Mouse (Mus musculus) forebrain, embryonic 11.5 days (tissue): Measurements from ENCODE around the gene Pde7b. TPM values are rescaled to one million over a fixed set of nuclear protein-coding genes. Genes with fewer than 3 reads are reported as not detected.

Experiments
- ATAC-seq: fragments of 200-750 bp; cut with Nextera tagmentation; replicated peaks from 2 replicates; pipeline ENCODE4 v1.8.0; 2017; ENCODE audit warnings: moderate TSS enrichment; ENCODE audit not compliant: low FRiP score
- DNase-seq: peaks from one replicate; pipeline ENCODE4 v3.0.0-alpha.2; 2017; ENCODE audit warnings: low spot score
- H3K27ac ChIP-seq: fragments of 300-500 bp; sonication (generic); 2 replicates; pipeline ENCODE4 v1.5.1; 2014; ENCODE audit warnings: low read depth, low read length
- H3K27me3 ChIP-seq: fragments of 300-500 bp; sonication (generic); 2 replicates; pipeline ENCODE4 v1.6.1; 2014; ENCODE audit warnings: mild to moderate bottlenecking, low read length, mixed read lengths; ENCODE audit not compliant: control insufficient read depth, insufficient read depth
- H3K36me3 ChIP-seq: fragments of 300-500 bp; sonication (generic); 2 replicates; pipeline ENCODE4 v1.6.1; 2014; ENCODE audit warnings: mild to moderate bottlenecking, low read length, moderate library complexity, mixed read lengths; ENCODE audit not compliant: control insufficient read depth, insufficient read depth
- H3K4me1 ChIP-seq: fragments of 300-500 bp; sonication (generic); replicated peaks from 2 replicates; pipeline ENCODE4 v1.6.1; 2014; ENCODE audit warnings: low read length, mixed read lengths; ENCODE audit not compliant: control insufficient read depth, insufficient read depth
- H3K4me2 ChIP-seq: fragments of 300-500 bp; sonication (generic); 2 replicates; pipeline ENCODE4 v1.6.1; 2014; ENCODE audit warnings: low read depth, mild to moderate bottlenecking, low read length, moderate library complexity, mixed read lengths; ENCODE audit not compliant: severe bottlenecking
- H3K4me3 ChIP-seq: fragments of 300-500 bp; sonication (generic); 2 replicates; pipeline ENCODE4 v1.5.1; 2014; ENCODE audit warnings: low read depth, low read length
- H3K9ac ChIP-seq: fragments of 300-500 bp; sonication (generic); 2 replicates; pipeline ENCODE4 v1.6.1; 2014; ENCODE audit warnings: low read length
- H3K9me3 ChIP-seq: fragments of 300-500 bp; sonication (generic); 2 replicates; pipeline ENCODE4 v1.6.1; 2016; ENCODE audit warnings: low read length, mixed read lengths; ENCODE audit not compliant: control insufficient read depth
- WGBS: fragments of 180-500 bp; shearing (Covaris S2); extraction: QIAGEN DNeasy Blood & Tissue Kit; methylation state at CpG from one replicate; pipeline ENCODE4 v1.1.7; 2014; 5-methylcytosine and 5-hydroxymethylcytosine counted together
- polyA plus RNA-seq: library from polyadenylated mRNA; unstranded; fragments of >200 nt; fragmentation: Nextera tagmentation; extraction: Ambion mirVana; gene quantifications from 2 replicates; pipeline ENCODE4 v1.2.1, GENCODE M21; 2014

Pde7b gene
- polyA plus RNA-seq, 1 experiment from 2014 or later: 1.7 TPM

GRCm38 (mm10) chr10:20418856-20419219 is 306.0 kb downstream of the Pde7b start:
- Histone ChIP-seq H3K27me3 (no peaks in the 10 kb centered on the region), H3K27ac (no peak overlapping the region), H3K9ac (no peak overlapping the region), H3K36me3 (no peaks in the 10 kb centered on the region), H3K4me1 (no peaks in the 10 kb centered on the region), H3K4me2 (no peak overlapping the region), H3K4me3 (no peak overlapping the region), H3K9me3 (no peaks in the 10 kb centered on the region)
- no peak for DNase-seq
- WGBS: 80% methylated on average over 10 of the region's 10 CpGs
- ATAC-seq: no peak

DNA sequence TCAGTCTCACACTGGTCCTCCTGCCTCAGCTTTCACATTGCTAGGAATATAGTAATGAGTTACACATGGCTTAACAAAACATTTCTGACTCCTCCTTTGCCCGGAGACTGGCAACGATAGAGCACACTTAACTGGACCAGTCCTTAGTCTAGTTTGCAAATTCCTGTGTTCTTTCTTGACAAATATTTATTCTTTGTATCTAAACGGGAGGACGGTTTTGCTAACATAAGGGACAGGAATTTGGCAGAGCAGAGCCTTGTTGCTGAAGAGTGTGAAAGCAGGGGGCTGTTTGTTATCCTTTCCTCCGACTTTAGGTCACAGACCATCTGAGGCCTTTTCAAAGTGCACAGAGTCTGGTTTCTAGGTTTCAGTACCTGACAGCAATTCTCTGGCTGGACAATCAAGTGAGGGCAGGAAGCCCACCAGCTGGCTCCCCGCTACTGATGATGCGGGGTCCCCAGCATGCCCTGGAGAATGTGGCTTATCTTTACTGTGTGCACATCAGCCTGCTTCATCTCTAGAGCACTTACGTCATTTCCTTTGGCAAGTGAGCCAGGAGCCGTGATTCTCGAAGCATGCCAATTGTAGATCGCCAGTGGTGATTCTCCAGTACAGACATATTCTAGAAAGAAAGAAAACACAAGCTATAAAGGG is 306.5 kb downstream of the Pde7b start:
- DNase-seq (no peak), ATAC-seq (no peak)
- Histone ChIP-seq H3K27me3 (no peaks in the 10 kb centered on the region), H3K4me1 (no peaks in the 10 kb centered on the region), H3K4me2 (no peak overlapping the region), H3K9ac (no peak overlapping the region), H3K36me3 (no peaks in the 10 kb centered on the region), H3K27ac (no peak overlapping the region), H3K9me3 (no peaks in the 10 kb centered on the region), H3K4me3 (no peak overlapping the region)
- WGBS: 81% methylated on average over 11 of the region's 11 CpGs

DNA sequence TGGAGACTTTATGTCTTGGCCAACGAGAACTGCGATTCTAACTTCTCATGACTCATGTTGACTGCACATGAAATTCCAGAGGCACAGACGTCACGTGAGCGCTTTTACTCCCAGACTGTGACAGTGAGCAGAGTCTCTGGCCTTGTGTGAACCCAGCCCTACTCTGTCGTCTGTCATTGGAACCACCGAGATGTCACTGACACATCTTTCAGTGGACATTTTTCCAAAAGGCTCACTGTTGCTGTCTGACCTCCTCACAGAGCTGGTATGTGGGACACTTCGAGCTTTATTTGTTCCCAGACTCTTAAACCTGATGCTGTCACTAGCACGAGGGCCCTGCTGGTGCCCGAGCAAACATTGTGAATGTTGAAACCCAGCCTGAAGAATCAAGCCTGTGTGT is 315.7 kb downstream of the Pde7b start:
- WGBS: 89% methylated on average over 10 of the region's 10 CpGs
- H3K4me3 ChIP-seq: no peak overlapping the region
- no peak for ATAC-seq
- H3K9me3 ChIP-seq: no peaks in the 10 kb centered on the region
- H3K9ac ChIP-seq: no peak overlapping the region
- no peak overlapping the region for H3K4me2 ChIP-seq
- H3K27ac ChIP-seq: no peak overlapping the region
- DNase-seq: no peak
- H3K27me3 ChIP-seq: no peaks in the 10 kb centered on the region
- no peaks in the 10 kb centered on the region for H3K36me3 ChIP-seq
- no peaks in the 10 kb centered on the region for H3K4me1 ChIP-seq

DNA sequence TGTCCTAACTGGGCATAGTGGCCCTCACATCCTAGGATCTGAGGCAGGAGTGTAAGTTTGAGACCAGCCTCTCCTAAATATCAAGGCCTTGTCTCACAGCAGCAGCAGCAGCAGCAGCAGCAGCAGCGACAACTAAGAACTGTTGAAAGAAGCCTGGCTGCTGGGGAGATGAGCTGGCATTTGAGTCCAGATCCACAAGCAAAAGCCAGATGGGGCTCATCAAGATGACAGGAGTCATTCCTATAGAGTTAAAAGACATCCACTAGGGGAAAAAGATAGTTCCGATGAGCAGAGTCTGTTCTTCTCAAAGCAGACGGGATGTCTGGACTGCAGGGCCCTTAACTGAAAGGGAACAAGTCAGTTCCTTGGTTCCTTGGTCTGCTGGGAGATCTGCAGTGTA is 316.5 kb downstream of the Pde7b start:
- H3K36me3 ChIP-seq: no peaks in the 10 kb centered on the region
- ATAC-seq: no peak
- H3K4me1 ChIP-seq: no peaks in the 10 kb centered on the region
- no peaks in the 10 kb centered on the region for H3K27me3 ChIP-seq
- H3K4me3 ChIP-seq: no peak overlapping the region
- no peak overlapping the region for H3K9ac ChIP-seq
- no peaks in the 10 kb centered on the region for H3K9me3 ChIP-seq
- WGBS: 88% methylated on average over 3 of the region's 3 CpGs
- H3K27ac ChIP-seq: no peak overlapping the region
- no peak for DNase-seq
- no peak overlapping the region for H3K4me2 ChIP-seq

DNA sequence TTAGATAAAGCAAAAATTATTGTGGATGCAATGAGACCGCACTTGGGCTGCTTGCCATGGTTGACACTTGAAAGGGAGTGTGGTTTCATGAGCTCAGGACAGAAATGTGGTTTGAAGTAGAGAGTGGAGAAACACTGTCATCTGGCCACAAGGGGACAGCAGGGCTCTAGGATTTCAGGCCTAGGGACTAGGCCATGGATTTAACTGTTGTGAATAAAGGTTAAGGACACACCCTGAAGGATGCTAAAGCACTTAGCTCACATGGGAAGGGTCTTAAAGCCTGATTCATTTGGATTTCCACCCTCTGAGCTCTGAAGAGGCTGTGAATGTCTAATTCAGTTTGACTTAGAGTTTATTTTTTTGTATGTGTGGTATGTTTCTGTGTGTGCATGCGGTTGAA is 319.4 kb downstream of the Pde7b start:
- H3K4me1 ChIP-seq: no peaks in the 10 kb centered on the region
- ATAC-seq: no peak
- no peaks in the 10 kb centered on the region for H3K27me3 ChIP-seq
- WGBS: 90% methylated on average over 2 of the region's 2 CpGs
- DNase-seq: no peak
- H3K9ac ChIP-seq: no peak overlapping the region
- H3K4me2 ChIP-seq: no peak overlapping the region
- no peak overlapping the region for H3K4me3 ChIP-seq
- H3K27ac ChIP-seq: no peak overlapping the region
- no peaks in the 10 kb centered on the region for H3K9me3 ChIP-seq
- no peaks in the 10 kb centered on the region for H3K36me3 ChIP-seq

DNA sequence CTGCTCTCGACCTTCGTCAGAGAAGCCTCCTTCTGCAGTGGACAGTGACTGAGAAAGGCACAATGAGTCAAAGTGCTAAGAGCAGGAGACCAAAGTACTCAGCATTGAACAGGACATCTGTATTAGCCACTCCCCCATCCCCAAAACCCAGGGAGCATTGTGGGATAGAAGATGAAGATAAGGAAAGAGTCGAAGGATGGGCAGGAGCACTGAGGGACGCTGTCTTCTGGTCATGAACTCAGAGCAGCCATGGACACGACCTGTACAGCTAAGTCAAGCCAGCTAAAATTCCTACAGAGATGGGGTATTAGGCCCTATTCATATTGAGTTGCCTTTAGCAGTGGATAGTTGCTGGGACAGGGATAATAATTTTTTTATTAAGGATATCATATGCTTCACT is 321.9 kb downstream of the Pde7b start:
- no peak overlapping the region for H3K27ac ChIP-seq
- no peaks in the 10 kb centered on the region for H3K4me1 ChIP-seq
- H3K9ac ChIP-seq: no peak overlapping the region
- H3K9me3 ChIP-seq: no peaks in the 10 kb centered on the region
- 81% methylated on average over 5 of the region's 5 CpGs for WGBS
- no peaks in the 10 kb centered on the region for H3K36me3 ChIP-seq
- no peak for DNase-seq
- no peaks in the 10 kb centered on the region for H3K27me3 ChIP-seq
- H3K4me3 ChIP-seq: no peak overlapping the region
- no peak overlapping the region for H3K4me2 ChIP-seq
- no peak for ATAC-seq

GRCm38 (mm10) chr10:20400406-20400805 is 324.5 kb downstream of the Pde7b start:
- Histone ChIP-seq H3K27me3 (no peaks in the 10 kb centered on the region), H3K4me2 (no peak overlapping the region), H3K4me1 (no peaks in the 10 kb centered on the region), H3K9me3 (no peaks in the 10 kb centered on the region), H3K4me3 (no peak overlapping the region), H3K9ac (no peak overlapping the region), H3K27ac (no peak overlapping the region), H3K36me3 (no peaks in the 10 kb centered on the region)
- ATAC-seq (no peak; the same call in 1 of the 2 replicates), DNase-seq (no peak)
- WGBS: 71% methylated on average over 15 of the region's 15 CpGs

GRCm38 (mm10) chr10:20398641-20399390 is 326.1 kb downstream of the Pde7b start:
- Histone ChIP-seq H3K9me3 (no peaks in the 10 kb centered on the region), H3K27ac (no peak overlapping the region), H3K4me1 (no peaks in the 10 kb centered on the region), H3K4me2 (no peak overlapping the region), H3K27me3 (no peaks in the 10 kb centered on the region), H3K4me3 (no peak overlapping the region), H3K9ac (no peak overlapping the region), H3K36me3 (no peaks in the 10 kb centered on the region)
- 81% methylated on average over 12 of the region's 12 CpGs for WGBS
- no peak for DNase-seq
- ATAC-seq: no peak

DNA sequence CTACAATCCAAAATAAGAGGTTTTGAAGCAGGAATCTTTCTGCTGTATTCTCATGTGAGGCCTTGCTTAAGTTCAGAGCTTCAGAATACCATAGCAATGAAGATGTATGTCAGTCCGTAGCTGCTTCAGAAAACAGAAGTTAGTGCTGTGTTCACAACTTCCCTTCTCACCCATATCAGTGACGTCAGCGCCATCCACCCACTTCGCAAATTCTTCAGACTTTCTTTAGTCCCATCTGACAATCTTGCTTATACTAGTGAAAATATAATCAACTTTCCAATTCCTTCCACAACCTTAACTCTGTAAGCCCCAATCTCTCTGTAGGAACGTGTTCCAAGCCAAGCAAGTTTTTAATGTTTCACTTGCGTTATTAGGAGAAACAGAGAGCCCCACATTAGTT is 326.7 kb downstream of the Pde7b start:
- Histone ChIP-seq H3K4me3 (no peak overlapping the region), H3K4me1 (no peaks in the 10 kb centered on the region), H3K4me2 (no peak overlapping the region), H3K27me3 (no peaks in the 10 kb centered on the region), H3K9ac (no peak overlapping the region), H3K27ac (no peak overlapping the region), H3K9me3 (no peaks in the 10 kb centered on the region), H3K36me3 (no peaks in the 10 kb centered on the region)
- ATAC-seq: no peak
- 86% methylated on average over 6 of the region's 6 CpGs for WGBS
- no peak for DNase-seq
